Mouse (Mus musculus) ES-E14 (cell line): ENCODE results near the gene Tmem179b.

ENCODE experiments used
- CHD2 ChIP-seq: IDR thresholded peaks from 2 replicates; pipeline ENCODE4 v1.6.1; 2014; ENCODE audit warnings: mild to moderate bottlenecking, low read depth, low read length, inconsistent platforms
- HCFC1 ChIP-seq: IDR thresholded peaks from 2 replicates; pipeline ENCODE4 v1.6.1; 2012; ENCODE audit warnings: low read length, inconsistent platforms, borderline replicate concordance; ENCODE audit not compliant: insufficient read depth
- MAFK ChIP-seq: IDR thresholded peaks from 2 replicates; pipeline ENCODE4 v1.6.1; 2014; ENCODE audit warnings: mild to moderate bottlenecking, low read depth, low read length, inconsistent platforms; ENCODE audit not compliant: insufficient read depth
- ZC3H11A ChIP-seq: IDR thresholded peaks from 2 replicates; pipeline ENCODE4 v1.6.1; 2012; ENCODE audit warnings: low read depth, mild to moderate bottlenecking, inconsistent platforms, low read length, borderline replicate concordance
- ZNF384 ChIP-seq: IDR thresholded peaks from 2 replicates; pipeline ENCODE4 v1.6.1; 2012; ENCODE audit warnings: low read depth, low read length, inconsistent platforms

DNA sequence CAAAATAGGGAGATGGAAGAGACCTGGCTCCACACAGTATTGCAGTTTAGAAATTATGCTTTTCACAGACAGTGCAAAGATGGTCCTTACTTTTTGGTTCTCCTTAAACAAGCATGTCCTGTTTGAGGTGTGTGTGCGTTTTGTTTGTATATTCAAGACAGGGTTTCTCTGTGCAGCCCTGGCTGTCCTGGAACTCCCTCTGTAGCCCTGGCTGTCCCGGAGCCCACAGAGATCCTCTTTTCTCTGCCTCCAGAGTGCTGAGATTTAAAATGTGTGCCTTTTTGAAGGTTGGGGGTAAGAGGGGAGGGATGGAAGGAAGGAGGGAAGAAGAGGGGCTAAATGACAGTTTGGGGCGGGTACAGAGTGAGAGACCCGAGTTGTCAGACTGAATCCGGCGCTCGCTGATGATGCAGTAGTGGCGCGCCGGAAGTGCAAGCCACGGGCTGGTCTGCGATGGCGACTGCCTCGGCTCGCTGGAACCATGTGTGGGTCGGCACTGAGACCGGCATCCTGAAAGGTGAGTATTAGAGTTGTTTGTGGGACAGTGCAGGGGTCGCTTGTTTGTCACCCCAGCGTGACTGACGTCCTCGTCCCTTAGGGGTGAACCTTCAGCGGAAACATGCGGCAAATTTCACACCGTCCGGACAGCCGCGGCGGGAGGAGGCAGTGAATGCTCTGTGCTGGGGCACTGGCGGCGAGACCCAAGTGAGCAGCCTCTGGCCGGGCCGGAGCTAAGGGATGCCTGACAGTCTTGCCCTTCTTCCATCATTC lies 38.7 kb downstream of the Tmem179b start, which contains the start of gene Wdr74:
- TF ChIP-seq CHD2 (no peak), HCFC1 (peak; percentile 87), ZC3H11A (no peak), MAFK (no peak), ZNF384 (no peak)
